Mouse (Mus musculus): ENCODE measurements around the gene Zfp423.

Zfp423 gene

GRCm38 (mm10) chr8:87744556-87744955 is 214.8 kb downstream of the Zfp423 start:
- no peak for DNase-seq (ENCODE audit: low spot score)

- no peak for DNase-seq (ENCODE audit: low spot score)
Measured at GRCm38 (mm10) chr8:87742016-87742415, 217.4 kb downstream of the Zfp423 start.

GRCm38 (mm10) chr8:87740946-87741530 is 218.4 kb downstream of the Zfp423 start:
- no peak for DNase-seq (ENCODE audit: low spot score)

GRCm38 (mm10) chr8:87737900-87738299 is 221.5 kb downstream of the Zfp423 start:
- DNase-seq (ENCODE audit: low spot score) = no peak

GRCm38 (mm10) chr8:87734902-87735301 is 224.5 kb downstream of the Zfp423 start:
- no peak for DNase-seq (ENCODE audit: low spot score)

- DNase-seq (ENCODE audit: low spot score) = no peak
Measured at GRCm38 (mm10) chr8:87734496-87734895, 224.9 kb downstream of the Zfp423 start.

- DNase-seq (ENCODE audit: low spot score) = no peak
Measured at GRCm38 (mm10) chr8:87731062-87731461, 228.3 kb downstream of the Zfp423 start.

GRCm38 (mm10) chr8:87723015-87723414 is 236.4 kb downstream of the Zfp423 start:
- DNase-seq (ENCODE audit: low spot score) = no peak

- no peak for DNase-seq (ENCODE audit: low spot score)
Measured at GRCm38 (mm10) chr8:87719137-87719815, 240.1 kb downstream of the Zfp423 start.

GRCm38 (mm10) chr8:87717445-87717844 is 241.9 kb downstream of the Zfp423 start:
- DNase-seq (ENCODE audit: low spot score) = no peak

GRCm38 (mm10) chr8:87716726-87717248 is 242.6 kb downstream of the Zfp423 start:
- no peak for DNase-seq (ENCODE audit: low spot score)

- peak; percentile 60 for DNase-seq (ENCODE audit: low spot score)
Measured at GRCm38 (mm10) chr8:87715731-87716682, 243.4 kb downstream of the Zfp423 start.

- DNase-seq (ENCODE audit: low spot score) = no peak
Measured at GRCm38 (mm10) chr8:87713946-87714345, 245.4 kb downstream of the Zfp423 start.

GRCm38 (mm10) chr8:87711955-87712354 is 247.4 kb downstream of the Zfp423 start:
- DNase-seq (ENCODE audit: low spot score) = no peak

GRCm38 (mm10) chr8:87708127-87708637 is 251.2 kb downstream of the Zfp423 start:
- DNase-seq (ENCODE audit: low spot score) = no peak

GRCm38 (mm10) chr8:87707176-87707575 is 252.2 kb downstream of the Zfp423 start:
- DNase-seq (ENCODE audit: low spot score) = no peak

GRCm38 (mm10) chr8:87704756-87705155 is 254.6 kb downstream of the Zfp423 start:
- DNase-seq (ENCODE audit: low spot score) = no peak

- no peak for DNase-seq (ENCODE audit: low spot score)
Measured at GRCm38 (mm10) chr8:87702790-87703311, 256.5 kb downstream of the Zfp423 start.

- no peak for DNase-seq (ENCODE audit: low spot score)
Measured at GRCm38 (mm10) chr8:87702051-87702521, 257.3 kb downstream of the Zfp423 start.

- no peak for DNase-seq (ENCODE audit: low spot score)
Measured at GRCm38 (mm10) chr8:87701583-87701982, 257.8 kb downstream of the Zfp423 start.

- DNase-seq (ENCODE audit: low spot score) = no peak
Measured at GRCm38 (mm10) chr8:87700321-87700720, 259.1 kb downstream of the Zfp423 start.

- DNase-seq (ENCODE audit: low spot score) = no peak
Measured at GRCm38 (mm10) chr8:87697127-87697526, 262.3 kb downstream of the Zfp423 start.

Measured in ovary, postnatal 10 days (tissue).